Comparison of ENCODE assay signal across 20 mouse cellular contexts in genomic region chr2:93364951-93365350, GRCm38 (mm10). TPM values are rescaled to one million over a fixed set of nuclear protein-coding genes. Genes with fewer than 3 reads are reported as not detected.
"Had no signal": no experiment of that assay in that cellular context is flagged by ENCODE, and none has a peak within 500 bp of the region (broad histone marks: within the 10 kb centered on the region; RNA-seq: fewer than 3 reads in every experiment).

No protein-coding gene starts in this region.

- H3K27ac ChIP-seq: kidney, embryonic 15.5 days; left cerebral cortex, adult 2 months; liver, embryonic 13.5 days; midbrain, embryonic 12.5 days; midbrain, embryonic 15.5 days; neural tube, embryonic 13.5 days; stomach, postnatal 0 days had no signal

- ATAC-seq: midbrain, embryonic 15.5 days had no signal

- H3K9ac ChIP-seq: kidney, embryonic 15.5 days; liver, embryonic 13.5 days; midbrain, embryonic 12.5 days; midbrain, embryonic 15.5 days; neural tube, embryonic 13.5 days had no signal

- DNase-seq: kidney, adult 8-10 months; kidney, postnatal 10 days; layer of hippocampus, postnatal 36 days; liver, embryonic 13.5 days; lung, adult 2 months; lung, postnatal 14 days; lung, postnatal 4 days; retina, postnatal 1 day; thymus, adult 2 months; thymus, postnatal 14 days; thymus, postnatal 4 days had no signal

- H3K4me2 ChIP-seq: kidney, embryonic 15.5 days; liver, embryonic 13.5 days; midbrain, embryonic 12.5 days; midbrain, embryonic 15.5 days; neural tube, embryonic 13.5 days had no signal

- H3K9me3 ChIP-seq: kidney, embryonic 15.5 days; liver, embryonic 13.5 days; midbrain, embryonic 12.5 days; midbrain, embryonic 15.5 days; neural tube, embryonic 13.5 days had no signal

- H3K27me3 ChIP-seq: kidney, embryonic 15.5 days; midbrain, embryonic 12.5 days; midbrain, embryonic 15.5 days; neural tube, embryonic 13.5 days had no signal

- H3K36me3 ChIP-seq: kidney, embryonic 15.5 days; liver, embryonic 13.5 days; midbrain, embryonic 12.5 days; midbrain, embryonic 15.5 days; neural tube, embryonic 13.5 days had no signal

- H3K4me3 ChIP-seq: kidney, embryonic 15.5 days; left cerebral cortex, adult 2 months; liver, embryonic 13.5 days; midbrain, embryonic 12.5 days; midbrain, embryonic 15.5 days; myocyte; neural tube, embryonic 13.5 days had no signal

RNA-seq across cellular contexts. Expression of gene Tspan18, which starts 30.6 kb away (rescaled TPM):
- total RNA-seq: megakaryocyte progenitor cell, adult 5-6 weeks; monocyte, adult 5-6 weeks had no signal
